Mouse (Mus musculus): ENCODE data around the gene Atp6v0c.
"Not testable (repeated sequence)": the region's sequence is repeated elsewhere in the genome, so short reads cannot be mapped to it uniquely, and the experiment has no call there.

The Atp6v0c gene

GRCm38 (mm10) chr17:24155742-24156141 is 13.8 kb downstream of the Atp6v0c start:
- H3K27me3 ChIP-seq (ENCODE audit: control insufficient read depth, insufficient read depth, low read length, poor library complexity, severe bottlenecking) = no peaks in the 10 kb centered on the region
- 0 out of 2 replicates have a peak, but pooled peaks cover 2% of the 10 kb centered on the region for H3K36me3 ChIP-seq (ENCODE audit: control insufficient read depth, insufficient read depth, low read length, poor library complexity, severe bottlenecking)
- no peak for DNase-seq (ENCODE audit: low read depth, low spot score)

DNA sequence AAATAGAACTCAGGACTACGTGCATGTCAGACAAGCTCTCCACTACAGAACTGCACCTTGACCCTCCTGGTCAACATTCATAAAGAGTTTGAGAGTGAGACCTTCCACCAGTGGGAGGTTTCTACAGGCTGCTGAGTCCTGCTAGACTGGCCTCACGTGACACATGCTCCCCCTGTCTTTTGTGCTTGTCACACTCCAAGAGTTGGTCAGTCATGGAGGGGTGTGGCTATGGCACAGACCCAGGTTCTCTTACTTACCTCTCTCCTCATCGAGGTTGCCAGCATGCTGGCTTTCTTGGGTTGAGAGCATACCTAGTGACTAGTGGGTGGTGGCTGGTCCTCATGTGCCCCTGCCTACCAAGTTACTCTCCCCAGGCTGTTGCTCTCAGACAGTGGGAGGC is 15.0 kb downstream of the Atp6v0c start:
- no peaks in the 10 kb centered on the region for H3K27me3 ChIP-seq (ENCODE audit: control insufficient read depth, insufficient read depth, low read length, poor library complexity, severe bottlenecking)
- DNase-seq (ENCODE audit: low read depth, low spot score) = no peak
- H3K36me3 ChIP-seq (ENCODE audit: control insufficient read depth, insufficient read depth, low read length, poor library complexity, severe bottlenecking) = 0 out of 2 replicates have a peak, but pooled peaks cover 2% of the 10 kb centered on the region

DNA sequence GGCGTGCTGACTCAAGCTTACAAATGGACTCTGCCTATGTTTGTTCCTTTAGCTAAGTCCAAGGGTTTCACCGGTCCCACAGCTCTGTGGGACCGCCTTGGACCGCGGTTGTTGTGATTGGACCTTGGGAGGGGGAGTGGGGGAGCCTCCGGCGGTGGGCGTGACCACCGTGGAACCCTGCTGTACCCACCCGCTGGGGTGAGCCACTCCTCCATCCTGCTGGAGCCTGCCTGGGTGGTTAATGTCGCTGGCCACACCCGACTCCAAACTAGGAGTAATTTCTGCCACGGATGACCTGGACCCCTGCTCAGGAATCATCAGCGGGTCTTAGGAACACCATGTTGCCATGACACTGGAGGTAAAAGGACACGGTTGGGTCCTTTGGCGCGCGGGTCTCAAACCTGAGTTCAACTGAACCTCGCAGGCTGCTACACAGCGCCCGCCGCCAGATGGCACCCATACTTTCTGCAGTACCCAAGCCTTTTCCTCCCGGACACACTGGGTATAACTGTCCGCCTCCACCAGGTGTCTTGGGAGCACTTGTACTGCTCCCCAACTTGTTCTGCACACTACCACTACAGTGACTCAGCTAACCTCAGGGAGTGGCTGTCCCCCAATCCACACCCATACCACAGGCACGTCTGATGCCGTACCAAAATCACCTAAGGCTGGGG is 17.5 kb downstream of the Atp6v0c start:
- no peaks in the 10 kb centered on the region for H3K27me3 ChIP-seq (ENCODE audit: control insufficient read depth, insufficient read depth, low read length, poor library complexity, severe bottlenecking)
- peak; percentile 88 for DNase-seq (ENCODE audit: low read depth, low spot score)
- 0 out of 2 replicates have a peak, but pooled peaks cover 2% of the 10 kb centered on the region for H3K36me3 ChIP-seq (ENCODE audit: control insufficient read depth, insufficient read depth, low read length, poor library complexity, severe bottlenecking)

- H3K36me3 ChIP-seq (ENCODE audit: control insufficient read depth, insufficient read depth, low read length, poor library complexity, severe bottlenecking) = 0 out of 2 replicates have a peak, but pooled peaks cover 2% of the 10 kb centered on the region
Observed at GRCm38 (mm10) chr17:24151382-24151781, 18.1 kb downstream of the Atp6v0c start.

GRCm38 (mm10) chr17:24150824-24151223 is 18.7 kb downstream of the Atp6v0c start, which contains the start of gene Pdpk1:
Gene Pdpk1 (minus strand): TSS chr17:24150924.
- DNase-seq (ENCODE audit: low read depth, low spot score) = no peak
- Histone ChIP-seq H3K27me3 (ENCODE audit: control insufficient read depth, insufficient read depth, low read length, poor library complexity, severe bottlenecking) (no peaks in the 10 kb centered on the region), H3K36me3 (ENCODE audit: control insufficient read depth, insufficient read depth, low read length, poor library complexity, severe bottlenecking) (0 out of 2 replicates have a peak, but pooled peaks cover 2% of the 10 kb centered on the region)

More at GRCm38 (mm10) chr17:24151382-24151781, 18.1 kb downstream of the Atp6v0c start:
- H3K27me3 ChIP-seq (ENCODE audit: control insufficient read depth, insufficient read depth, low read length, poor library complexity, severe bottlenecking) = no peaks in the 10 kb centered on the region
- DNase-seq (ENCODE audit: low read depth, low spot score) = no peak

DNA sequence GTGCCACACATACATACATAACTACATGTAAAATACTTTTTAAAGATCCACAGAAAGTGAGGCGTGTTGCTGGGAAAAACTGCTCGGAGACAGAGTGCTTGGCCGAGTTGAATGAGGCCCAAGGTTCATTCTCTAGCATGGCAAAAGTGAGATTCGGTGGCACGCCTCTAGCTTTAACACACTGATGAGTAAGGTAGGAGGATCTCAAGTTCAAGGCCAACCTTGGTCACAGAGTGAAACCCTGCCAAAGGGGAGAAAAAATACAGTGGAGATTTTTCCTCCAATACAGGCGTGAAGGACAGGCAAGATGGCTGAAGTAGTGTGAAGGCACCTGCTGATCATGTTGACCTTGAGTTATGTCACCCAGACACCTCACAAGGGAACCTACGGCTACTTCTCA is 20.1 kb downstream of the Atp6v0c start:
- Histone ChIP-seq H3K27me3 (ENCODE audit: control insufficient read depth, insufficient read depth, low read length, poor library complexity, severe bottlenecking) (no peaks in the 10 kb centered on the region), H3K36me3 (ENCODE audit: control insufficient read depth, insufficient read depth, low read length, poor library complexity, severe bottlenecking) (no peaks in the 10 kb centered on the region)
- no peak for DNase-seq (ENCODE audit: low read depth, low spot score)

GRCm38 (mm10) chr17:24142897-24143296 is 26.6 kb downstream of the Atp6v0c start:
- Histone ChIP-seq H3K36me3 (ENCODE audit: control insufficient read depth, insufficient read depth, low read length, poor library complexity, severe bottlenecking) (no peaks in the 10 kb centered on the region), H3K27me3 (ENCODE audit: control insufficient read depth, insufficient read depth, low read length, poor library complexity, severe bottlenecking) (no peaks in the 10 kb centered on the region)

DNA sequence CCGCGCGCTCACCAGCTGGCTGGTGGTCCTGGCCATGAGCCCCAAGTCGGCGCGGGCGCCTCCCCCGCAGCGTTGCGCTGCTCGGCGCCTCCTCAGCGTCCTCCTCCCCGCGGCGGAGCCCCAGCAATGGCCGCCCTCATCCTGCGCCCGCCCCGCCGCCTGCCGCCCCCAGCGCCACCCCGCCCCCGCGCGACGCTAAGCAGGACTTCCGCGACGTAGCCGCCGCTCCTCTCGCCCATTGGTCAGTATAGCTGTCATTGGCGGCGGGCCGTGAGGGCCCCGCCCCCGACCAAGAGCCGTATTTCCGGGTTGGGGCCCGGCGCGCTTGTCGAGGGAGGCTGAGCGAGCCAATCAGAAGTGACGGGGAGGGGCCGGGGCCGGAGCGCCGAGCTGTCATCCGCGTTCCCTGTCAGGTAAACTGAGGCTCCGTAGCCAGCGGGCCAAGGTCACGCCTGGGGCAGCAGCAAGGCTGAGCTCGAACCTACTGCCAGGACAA is 28.0 kb downstream of the Atp6v0c start:
- no peaks in the 10 kb centered on the region for H3K36me3 ChIP-seq (ENCODE audit: control insufficient read depth, insufficient read depth, low read length, poor library complexity, severe bottlenecking)
- H3K27me3 ChIP-seq (ENCODE audit: control insufficient read depth, insufficient read depth, low read length, poor library complexity, severe bottlenecking) = no peaks in the 10 kb centered on the region
- DNase-seq (ENCODE audit: low read depth, low spot score) = peak; percentile 98

More at GRCm38 (mm10) chr17:24142897-24143296, 26.6 kb downstream of the Atp6v0c start:
- DNase-seq (ENCODE audit: low read depth, low spot score) = no peak

DNA sequence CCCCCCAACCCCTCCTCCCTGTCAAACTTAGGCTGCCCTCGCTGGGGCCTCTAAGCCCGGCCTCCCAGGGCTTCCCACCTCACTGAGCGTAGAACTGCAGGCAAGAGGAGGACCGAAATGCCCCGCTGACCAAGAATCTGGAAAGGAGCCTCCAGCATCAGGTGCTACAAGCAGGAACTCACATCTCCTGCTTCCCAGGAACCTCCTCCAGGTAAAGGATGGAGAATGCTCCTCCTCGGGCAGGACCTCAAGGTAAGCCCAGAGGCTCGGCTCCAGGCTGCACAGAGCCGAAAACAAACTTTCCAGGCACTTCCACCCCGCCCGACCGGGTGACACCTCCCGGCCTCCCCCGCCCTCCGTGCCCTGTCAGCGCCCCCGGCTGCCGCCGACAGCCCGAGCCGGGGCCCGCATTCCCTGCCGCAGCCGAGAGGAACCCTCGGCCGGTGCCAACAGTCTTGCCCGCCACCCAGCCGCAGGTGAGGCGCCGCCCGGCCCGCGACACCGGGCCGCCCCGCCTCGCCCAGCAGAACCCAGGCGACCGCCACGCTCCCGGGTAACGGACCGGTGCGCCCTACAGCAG is 28.6 kb downstream of the Atp6v0c start:
- Histone ChIP-seq H3K27me3 (ENCODE audit: control insufficient read depth, insufficient read depth, low read length, poor library complexity, severe bottlenecking) (no peaks in the 10 kb centered on the region), H3K36me3 (ENCODE audit: control insufficient read depth, insufficient read depth, low read length, poor library complexity, severe bottlenecking) (no peaks in the 10 kb centered on the region)
- DNase-seq (ENCODE audit: low read depth, low spot score) = peak; percentile 34

- Histone ChIP-seq H3K36me3 (ENCODE audit: control insufficient read depth, insufficient read depth, low read length, poor library complexity, severe bottlenecking) (no peaks in the 10 kb centered on the region), H3K27me3 (ENCODE audit: control insufficient read depth, insufficient read depth, low read length, poor library complexity, severe bottlenecking) (no peaks in the 10 kb centered on the region)
- DNase-seq (ENCODE audit: low read depth, low spot score) = no peak
Observed at GRCm38 (mm10) chr17:24139968-24140367, 29.5 kb downstream of the Atp6v0c start.

DNA sequence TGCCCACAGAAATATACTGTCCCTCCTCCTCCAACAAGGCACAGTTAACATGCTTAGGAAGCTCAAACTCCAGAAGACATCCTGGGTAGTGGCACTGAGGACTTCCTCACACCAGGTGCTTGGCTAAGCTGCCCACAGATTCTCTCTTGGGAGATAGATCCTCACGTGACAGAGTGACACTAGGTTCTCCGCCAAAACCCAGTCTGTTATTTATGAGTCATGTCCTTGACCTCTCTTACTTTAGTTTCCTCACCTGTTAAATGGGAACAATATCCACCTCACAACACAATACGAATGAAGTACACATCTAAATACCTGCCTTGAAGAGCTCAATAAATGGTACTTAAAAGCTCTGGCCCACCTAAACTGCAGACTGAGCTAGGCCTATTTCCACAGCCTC is 30.2 kb downstream of the Atp6v0c start:
- H3K36me3 ChIP-seq (ENCODE audit: control insufficient read depth, insufficient read depth, low read length, poor library complexity, severe bottlenecking) = no peaks in the 10 kb centered on the region
- no peaks in the 10 kb centered on the region for H3K27me3 ChIP-seq (ENCODE audit: control insufficient read depth, insufficient read depth, low read length, poor library complexity, severe bottlenecking)
- peak; percentile 63 for DNase-seq (ENCODE audit: low read depth, low spot score)

- no peaks in the 10 kb centered on the region for H3K36me3 ChIP-seq (ENCODE audit: control insufficient read depth, insufficient read depth, low read length, poor library complexity, severe bottlenecking)
- DNase-seq (ENCODE audit: low read depth, low spot score) = no peak
- no peaks in the 10 kb centered on the region for H3K27me3 ChIP-seq (ENCODE audit: control insufficient read depth, insufficient read depth, low read length, poor library complexity, severe bottlenecking)
Observed at GRCm38 (mm10) chr17:24137226-24137880, 32.1 kb downstream of the Atp6v0c start.

DNA sequence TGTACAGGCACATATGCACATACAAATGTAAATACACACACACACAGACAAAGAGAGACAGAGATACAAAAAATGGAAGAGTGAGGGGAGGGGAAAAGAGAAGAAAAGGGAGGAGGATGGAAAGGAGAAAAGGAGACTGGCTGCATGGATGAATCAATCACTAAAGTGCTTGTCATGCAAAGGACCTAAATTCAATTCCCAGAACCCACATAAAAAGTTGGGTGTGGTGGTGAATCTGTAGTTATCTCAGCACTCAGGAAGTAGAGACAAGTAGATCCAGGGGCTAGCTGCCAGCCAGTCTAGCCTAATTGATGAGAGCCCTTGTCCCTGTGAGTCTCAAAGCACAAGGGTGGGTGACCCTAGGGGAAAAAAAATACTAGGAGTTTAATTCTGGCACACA is 35.4 kb downstream of the Atp6v0c start:
- H3K27me3 ChIP-seq (ENCODE audit: control insufficient read depth, insufficient read depth, low read length, poor library complexity, severe bottlenecking) = no peaks in the 10 kb centered on the region
- no peaks in the 10 kb centered on the region for H3K36me3 ChIP-seq (ENCODE audit: control insufficient read depth, insufficient read depth, low read length, poor library complexity, severe bottlenecking)
- no peak for DNase-seq (ENCODE audit: low read depth, low spot score)

GRCm38 (mm10) chr17:24132919-24133318 is 36.6 kb downstream of the Atp6v0c start:
- DNase-seq (ENCODE audit: low read depth, low spot score) = peak; percentile 50
- not testable (repeated sequence) for H3K27me3 ChIP-seq (ENCODE audit: control insufficient read depth, insufficient read depth, low read length, poor library complexity, severe bottlenecking); H3K36me3 ChIP-seq (ENCODE audit: control insufficient read depth, insufficient read depth, low read length, poor library complexity, severe bottlenecking)

GRCm38 (mm10) chr17:24131570-24131969 is 37.9 kb downstream of the Atp6v0c start:
- Histone ChIP-seq H3K36me3 (ENCODE audit: control insufficient read depth, insufficient read depth, low read length, poor library complexity, severe bottlenecking) (no peaks in the 10 kb centered on the region), H3K27me3 (ENCODE audit: control insufficient read depth, insufficient read depth, low read length, poor library complexity, severe bottlenecking) (no peaks in the 10 kb centered on the region)
- no peak for DNase-seq (ENCODE audit: low read depth, low spot score)
